Mouse (Mus musculus): ENCODE data around the gene Pfkfb3.
"Not testable (repeated sequence)": the region's sequence is repeated elsewhere in the genome, so short reads cannot be mapped to it uniquely, and the experiment has no call there.

Pfkfb3 gene

DNA sequence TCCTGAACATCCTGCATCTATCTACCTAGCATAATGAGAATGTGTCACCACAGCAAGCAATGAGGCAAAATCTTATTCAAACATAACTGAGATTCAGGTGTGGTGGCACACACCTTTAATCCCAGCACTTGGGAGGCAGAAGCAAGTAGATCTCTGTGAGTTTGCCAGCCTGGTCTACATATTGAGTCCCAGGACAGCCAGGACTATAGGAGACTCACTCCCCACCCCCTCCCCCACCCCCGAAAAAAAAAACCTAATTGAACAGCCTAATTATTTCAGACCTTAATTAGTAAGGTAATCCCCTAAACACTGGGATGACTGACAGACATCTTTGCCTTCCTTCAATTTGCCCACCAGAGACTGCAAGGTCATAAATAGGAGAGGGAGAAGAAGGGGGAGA, 2.2 kb downstream of the Pfkfb3 start:
- no peak for DNase-seq (ENCODE audit: low read depth, low spot score)

DNA sequence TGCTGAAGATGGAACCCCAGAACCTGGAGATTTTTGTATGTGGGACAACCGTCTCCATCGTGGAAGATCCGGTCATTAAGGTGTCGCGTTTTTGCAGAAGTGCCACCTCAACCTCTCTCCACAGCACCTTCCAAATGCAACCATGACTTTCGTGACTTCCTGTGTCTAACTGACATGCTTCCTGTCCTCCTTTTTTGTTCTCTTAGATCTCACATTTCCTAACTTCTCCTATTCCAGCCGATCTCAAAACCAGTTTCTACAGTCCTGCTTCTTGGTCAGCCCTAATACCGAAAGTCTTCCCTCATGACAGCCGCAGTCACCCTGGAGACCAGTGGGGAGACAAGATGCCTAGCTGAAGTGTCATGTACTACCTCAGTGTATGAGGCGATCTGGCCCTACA, 5.4 kb downstream of the Pfkfb3 start:
- no peak for DNase-seq (ENCODE audit: low read depth, low spot score)

DNA sequence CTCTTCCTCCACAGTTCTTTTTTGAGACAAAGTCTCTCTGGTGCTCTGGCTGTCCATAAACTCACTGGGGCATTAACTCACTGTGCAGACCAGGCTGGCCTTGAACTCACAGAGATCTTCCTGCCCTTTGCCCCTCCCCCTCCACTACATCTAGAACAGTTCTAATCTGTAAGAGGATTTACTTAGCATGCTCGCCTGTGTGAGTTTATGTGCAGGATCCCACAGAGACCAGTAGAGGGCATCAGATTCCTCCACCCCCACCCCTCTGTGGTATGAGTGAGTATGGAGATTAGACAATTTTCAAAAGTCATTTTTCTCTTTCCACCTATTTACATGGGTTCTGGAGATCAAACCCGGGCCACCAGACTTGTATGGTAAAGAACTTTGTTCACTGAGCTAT, 6.3 kb downstream of the Pfkfb3 start:
- DNase-seq (ENCODE audit: low read depth, low spot score), result peak; percentile 78

DNA sequence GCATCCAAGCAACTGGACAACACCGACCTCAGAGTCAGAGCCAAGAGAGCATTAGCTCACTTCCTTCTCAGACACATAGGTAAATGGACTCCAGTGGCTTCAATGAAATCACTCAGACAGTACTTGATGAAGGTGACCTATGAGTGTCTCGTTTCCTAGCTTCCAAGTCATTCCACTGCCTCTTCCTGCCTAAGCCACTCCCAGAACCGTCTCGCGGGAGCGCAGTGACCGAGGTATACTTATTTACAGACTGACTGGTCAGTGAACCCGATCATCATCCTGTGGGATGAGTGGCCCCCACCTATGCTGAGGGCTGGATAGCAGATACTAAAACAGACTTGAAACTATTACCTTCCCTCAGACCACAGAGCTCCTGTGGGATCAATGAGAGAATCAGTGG, 7.8 kb downstream of the Pfkfb3 start:
- peak; percentile 60 for DNase-seq (ENCODE audit: low read depth, low spot score)

DNA sequence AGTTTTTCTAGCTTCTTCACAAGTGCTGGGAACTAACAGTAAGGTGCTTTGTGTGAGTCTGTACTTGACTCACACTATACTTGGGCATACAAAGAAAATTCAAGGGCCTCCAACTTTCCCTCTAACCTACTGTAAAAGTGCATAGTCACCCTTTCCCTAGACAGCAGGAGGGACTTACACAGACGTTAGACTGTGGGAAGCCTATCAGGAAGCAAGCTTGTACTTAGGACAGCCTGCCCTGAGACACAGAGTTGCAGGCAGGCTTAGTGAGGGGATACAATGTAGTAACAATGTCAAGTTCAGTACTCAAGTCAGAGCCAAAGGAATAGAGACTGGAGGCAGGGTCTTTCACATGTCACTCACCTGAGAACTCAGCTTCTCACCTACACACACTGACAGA, 8.5 kb downstream of the Pfkfb3 start:
- peak; percentile 43 for DNase-seq (ENCODE audit: low read depth, low spot score)

DNA sequence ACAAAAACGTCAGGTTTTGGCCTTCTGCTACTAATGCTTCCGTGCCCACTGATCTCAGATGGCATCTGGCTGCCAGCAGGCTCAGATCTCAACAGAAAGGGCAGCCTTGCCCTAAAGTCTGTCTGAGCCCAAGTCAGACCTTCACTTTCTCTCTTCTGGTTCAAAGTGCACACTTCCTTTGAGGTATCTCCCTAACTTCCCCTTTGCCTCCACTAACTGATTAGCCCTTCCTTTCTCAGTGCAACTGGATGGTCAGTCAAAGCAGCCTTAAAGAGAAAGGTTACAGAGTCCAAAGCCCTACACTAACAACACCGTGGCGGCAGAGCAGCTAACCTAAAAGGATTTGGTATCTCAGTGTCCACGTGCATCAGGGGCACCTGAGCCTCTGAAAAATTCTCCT, 9.5 kb downstream of the Pfkfb3 start:
- no peak for DNase-seq (ENCODE audit: low read depth, low spot score)

DNA sequence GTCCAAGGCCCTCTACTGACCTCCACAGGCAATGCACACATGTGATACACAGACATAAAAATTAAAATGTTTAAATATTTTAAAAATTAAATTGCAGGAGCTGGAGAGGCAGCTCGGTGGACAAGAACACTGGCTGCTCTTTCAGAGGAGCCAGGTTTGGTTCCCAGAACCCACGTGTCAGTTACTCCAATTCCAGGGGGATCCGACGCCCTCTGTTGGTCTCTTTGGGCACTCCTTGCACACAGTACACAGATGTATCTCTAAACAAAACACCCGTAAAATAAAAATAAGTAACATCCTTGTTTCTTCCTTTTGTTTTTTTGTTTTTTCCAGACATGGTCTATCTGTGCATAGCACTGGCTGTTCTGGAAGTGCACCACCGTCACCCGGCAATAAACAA, 10.7 kb downstream of the Pfkfb3 start:
- DNase-seq (ENCODE audit: low read depth, low spot score), result peak; percentile 72

DNA sequence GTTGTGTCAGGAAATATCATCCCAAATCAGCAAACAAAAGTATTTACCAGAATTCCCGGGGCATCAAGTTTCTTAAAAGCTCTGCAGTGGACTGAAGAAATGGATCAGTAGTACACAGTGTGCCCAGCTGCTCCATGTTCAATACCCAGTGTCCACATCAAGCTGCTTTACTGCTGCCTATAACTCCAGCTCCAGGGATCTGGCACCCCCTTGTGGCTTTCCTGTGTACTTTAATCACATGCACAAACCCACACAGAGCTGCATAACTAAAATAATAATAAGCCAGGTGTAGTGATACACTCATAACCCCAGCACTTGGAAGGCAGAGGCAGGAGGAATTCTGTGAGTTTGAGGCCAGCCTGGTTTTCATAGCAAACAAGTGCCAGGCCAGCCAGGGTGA, 11.2 kb downstream of the Pfkfb3 start:
- peak; percentile 69 for DNase-seq (ENCODE audit: low read depth, low spot score)

DNA sequence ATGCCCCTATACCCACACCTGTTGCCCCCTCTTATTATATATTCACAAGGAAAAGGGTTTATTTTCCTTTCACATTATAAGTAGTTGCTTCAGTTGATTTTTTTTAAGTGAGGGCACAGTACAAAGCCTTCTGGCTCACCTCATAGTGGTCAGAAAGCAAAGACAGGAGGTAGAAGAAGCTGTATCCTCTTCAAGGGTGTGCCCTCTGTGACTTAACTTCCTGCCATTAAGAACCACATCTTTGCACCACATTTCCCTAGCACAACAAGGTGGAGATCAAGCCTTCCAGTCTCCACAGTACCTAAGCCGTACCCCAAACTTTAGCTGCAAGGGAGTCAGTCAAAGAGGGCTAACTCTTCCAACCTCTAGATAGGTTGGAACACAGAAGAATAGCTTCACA, 11.8 kb downstream of the Pfkfb3 start:
- DNase-seq (ENCODE audit: low read depth, low spot score), result no peak

DNA sequence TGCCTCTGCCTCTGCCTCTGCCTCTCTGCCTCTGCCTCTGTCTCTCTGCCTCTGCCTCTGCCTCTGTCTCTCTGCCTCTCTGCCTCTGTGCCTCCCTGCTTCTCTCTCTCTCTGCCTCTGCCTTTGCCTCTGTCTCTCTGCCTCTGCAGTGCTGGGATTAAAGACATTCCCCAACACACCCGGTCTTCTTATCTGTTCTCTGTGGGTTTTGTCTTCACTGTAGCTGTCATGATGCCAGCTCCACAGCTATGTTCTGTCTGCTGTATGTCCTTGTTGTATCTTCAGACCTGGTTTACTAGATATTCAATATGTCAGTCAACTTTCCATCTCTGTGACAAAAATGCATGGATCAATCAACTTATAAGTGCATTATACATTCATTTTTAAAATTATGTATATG, 12.3 kb downstream of the Pfkfb3 start:
- DNase-seq (ENCODE audit: low read depth, low spot score), result not testable (repeated sequence)

GRCm38 (mm10) chr2:11535966-11536365, 17.9 kb downstream of the Pfkfb3 start:
- DNase-seq (ENCODE audit: low read depth, low spot score), result no peak

DNA sequence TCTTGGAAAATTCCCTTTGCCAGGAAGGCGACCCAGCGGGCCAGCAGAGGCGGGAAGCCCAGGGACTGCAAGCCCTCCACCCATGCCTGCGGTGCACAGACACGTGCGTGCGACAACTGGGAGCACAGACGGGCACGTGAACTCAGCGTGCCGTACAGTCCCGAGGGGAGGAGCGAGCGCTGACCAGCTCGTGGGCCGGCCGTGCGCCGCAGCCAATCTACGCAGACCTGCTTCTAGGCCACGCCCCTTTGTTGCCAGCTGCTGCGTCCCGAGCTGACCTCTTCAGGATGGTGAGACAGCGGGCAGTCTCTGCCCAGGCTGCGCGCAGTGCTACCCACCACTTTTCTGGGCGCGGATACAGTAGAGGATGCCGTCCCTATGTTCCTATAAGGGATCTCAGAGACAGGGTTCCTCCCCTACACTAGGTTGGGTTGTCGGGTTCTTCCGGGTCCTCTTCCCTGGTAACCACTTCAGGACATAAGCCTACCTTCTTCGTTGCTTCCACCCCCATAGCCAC, 18.4 kb downstream of the Pfkfb3 start:
- peak; percentile 92 for DNase-seq (ENCODE audit: low read depth, low spot score)

DNA sequence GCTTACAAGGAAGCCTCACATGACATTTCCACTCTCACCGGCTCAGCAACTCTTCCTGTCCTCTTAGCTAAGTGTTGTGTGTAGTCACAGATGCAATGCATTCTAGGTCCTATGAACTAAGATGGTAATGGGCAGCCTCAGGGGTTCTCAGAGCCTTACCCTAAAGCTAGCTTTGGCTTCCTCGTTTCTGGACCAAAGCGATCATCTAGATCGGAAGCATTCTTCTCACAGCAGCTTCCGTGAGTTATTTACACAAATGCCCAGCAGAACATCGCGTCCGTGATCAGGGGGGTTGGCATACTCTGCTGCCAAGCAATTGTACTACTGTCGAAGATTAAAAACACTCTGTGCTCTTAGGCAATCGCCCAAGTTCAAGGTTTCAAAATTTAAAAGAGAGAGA, 19.1 kb downstream of the Pfkfb3 start:
- no peak for DNase-seq (ENCODE audit: low read depth, low spot score)

- no peak for DNase-seq (ENCODE audit: low read depth, low spot score)
Measured at GRCm38 (mm10) chr2:11530101-11530500, 23.8 kb downstream of the Pfkfb3 start.

GRCm38 (mm10) chr2:11526063-11526462, 27.8 kb downstream of the Pfkfb3 start:
- DNase-seq (ENCODE audit: low read depth, low spot score), result no peak

DNA sequence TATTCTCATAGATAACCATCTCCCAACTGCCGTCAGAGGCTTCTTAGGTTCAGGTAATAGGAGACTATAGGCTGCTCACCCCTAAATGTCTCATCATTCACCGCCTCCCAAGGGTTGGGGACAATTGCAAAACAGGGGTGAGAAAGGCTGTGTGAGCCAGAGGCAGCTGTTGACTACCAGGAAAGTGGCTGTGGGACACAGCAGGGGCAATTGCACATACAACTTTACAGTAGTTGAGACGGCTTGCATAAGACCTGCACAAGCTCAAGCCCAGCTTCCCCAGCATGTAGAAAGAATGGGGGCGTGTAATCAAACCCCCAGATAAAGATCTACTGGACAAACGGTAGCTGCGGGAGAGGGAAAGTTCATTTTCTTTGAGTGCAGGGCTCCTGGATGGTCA, 29.1 kb downstream of the Pfkfb3 start:
- no peak for DNase-seq (ENCODE audit: low read depth, low spot score)

- DNase-seq (ENCODE audit: low read depth, low spot score), result no peak
Measured at GRCm38 (mm10) chr2:11521758-11522157, 32.1 kb downstream of the Pfkfb3 start.

DNA sequence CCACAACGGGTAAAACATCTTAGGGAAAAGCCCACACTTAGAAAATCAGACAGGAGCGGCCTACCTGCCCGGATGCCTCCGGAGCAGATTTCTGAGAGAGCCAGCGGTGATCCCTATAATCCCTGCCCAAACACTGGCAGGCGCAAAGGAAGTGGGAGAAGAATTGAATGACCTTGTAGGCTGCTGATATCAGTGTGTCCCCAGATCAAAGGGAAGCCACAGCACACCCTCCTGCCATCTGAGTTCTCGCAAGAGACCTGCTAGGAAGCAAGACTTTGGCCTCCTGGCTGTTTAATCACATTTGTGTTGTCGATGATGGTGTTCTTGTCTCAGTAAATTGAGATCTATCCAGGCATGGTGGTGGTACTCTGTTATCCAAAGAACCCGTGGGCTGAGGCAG, 33.1 kb downstream of the Pfkfb3 start:
- no peak for DNase-seq (ENCODE audit: low read depth, low spot score)

- no peak for DNase-seq (ENCODE audit: low read depth, low spot score)
Measured at GRCm38 (mm10) chr2:11515828-11516227, 38.0 kb downstream of the Pfkfb3 start.

DNA sequence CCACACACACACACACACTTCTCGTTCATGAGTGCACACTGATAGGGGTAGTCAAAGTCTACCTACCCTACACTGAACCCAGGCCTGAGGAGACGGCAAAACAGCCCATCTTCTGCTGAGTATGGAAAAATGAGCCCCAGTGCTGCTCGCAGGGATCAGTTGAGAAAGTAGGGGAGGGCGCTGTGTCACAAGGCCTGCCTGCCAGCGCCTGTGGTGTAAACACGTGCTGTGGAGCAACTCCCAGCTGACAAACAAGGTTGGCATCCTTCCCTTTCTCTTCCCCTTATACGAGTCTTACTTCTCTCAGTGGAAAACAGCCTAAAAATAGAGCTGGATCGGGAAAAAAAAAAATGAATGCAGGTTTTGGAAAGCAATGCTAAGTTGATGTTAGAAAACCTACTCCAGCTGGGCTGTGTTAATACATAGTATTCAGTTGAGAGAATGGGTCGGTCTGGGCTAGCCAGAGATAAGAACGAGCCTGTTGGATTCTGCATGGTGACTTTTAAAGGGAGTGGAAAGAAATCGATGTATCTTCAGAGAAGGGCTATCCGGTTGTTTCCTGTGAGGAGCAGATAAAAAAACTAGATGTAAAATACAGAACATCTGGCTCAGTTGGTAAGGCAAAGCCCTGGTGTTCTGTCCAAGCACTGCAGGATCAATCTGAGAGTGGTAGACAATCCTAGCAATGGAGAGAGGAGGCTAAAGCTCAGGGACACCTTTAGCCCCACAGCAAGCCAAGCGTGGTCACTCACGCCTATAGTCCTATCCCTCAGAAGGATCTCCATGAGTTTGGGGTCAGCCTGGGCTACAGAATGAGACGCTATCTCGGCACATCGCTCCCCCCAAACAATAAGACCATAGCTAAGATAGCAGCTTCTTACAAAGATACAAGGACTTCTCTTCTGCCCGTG, 40.6 kb downstream of the Pfkfb3 start:
- DNase-seq (ENCODE audit: low read depth, low spot score), result no peak

GRCm38 (mm10) chr2:11512127-11512526, 41.8 kb downstream of the Pfkfb3 start:
- no peak for DNase-seq (ENCODE audit: low read depth, low spot score)

DNA sequence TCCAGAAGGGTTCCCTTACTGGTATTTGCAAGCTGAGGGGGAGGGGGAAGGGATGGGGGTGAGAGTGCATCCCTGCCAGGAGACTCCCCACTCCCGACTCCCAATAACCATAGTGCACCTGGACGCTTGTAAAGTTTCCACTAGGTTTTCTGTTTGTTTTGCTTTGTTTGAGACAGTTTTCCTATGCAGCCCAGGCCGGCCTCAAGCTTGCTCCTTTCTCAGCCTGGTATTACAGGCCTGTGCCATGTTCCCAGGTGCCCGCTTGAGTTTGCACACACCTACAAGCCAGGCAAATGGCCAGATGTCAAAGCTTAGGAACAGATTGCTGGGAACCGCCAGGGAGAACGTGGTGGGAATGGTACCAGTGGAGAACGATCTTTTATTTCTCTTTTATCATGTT, 50.1 kb downstream of the Pfkfb3 start:
- no peak for DNase-seq (ENCODE audit: low read depth, low spot score)

GRCm38 (mm10) chr2:11502901-11503431, 50.9 kb downstream of the Pfkfb3 start:
- peak; percentile 63 for DNase-seq (ENCODE audit: low read depth, low spot score)

All from R1 (cell line).